Mouse (Mus musculus) embryonic fibroblast, embryonic 13.5 days (primary cell): Measurements from ENCODE around the gene Cbs.

Source experiments
- CTCF ChIP-seq: IDR thresholded peaks from 2 replicates; pipeline ENCODE4 v1.5.1; 2011; ENCODE audit warnings: mild to moderate bottlenecking, control low read depth, low read length, moderate library complexity, borderline replicate concordance; ENCODE audit not compliant: insufficient read depth
- POLR2A ChIP-seq: IDR thresholded peaks from 2 replicates; pipeline ENCODE4 v1.6.1; 2011; ENCODE audit warnings: low read depth, mild to moderate bottlenecking, control low read depth, low read length, moderate library complexity

- TF ChIP-seq CTCF = no peak
- TF ChIP-seq POLR2A = no peak
Observed at GRCm38 (mm10) chr17:31566276-31566675, 70.8 kb downstream of the Cbs start.
